Mouse (Mus musculus) limb, embryonic 12.5 days (tissue): ENCODE results near the gene Pip5k1a. TPM values are rescaled to one million over a fixed set of nuclear protein-coding genes. Genes with fewer than 3 reads are reported as not detected.

Source experiments
- ATAC-seq: fragments of 200-750 bp; cut with Nextera tagmentation; 2 replicates; pipeline ENCODE4 v1.8.0; 2017; ENCODE audit warnings: low read depth, moderate TSS enrichment; ENCODE audit not compliant: insufficient number of reproducible peaks, insufficient read depth, low FRiP score, low TSS enrichment
- H3K27ac ChIP-seq: fragments of 300-500 bp; sonication (generic); 2 replicates; pipeline ENCODE4 v1.5.1; 2016; ENCODE audit warnings: mild to moderate bottlenecking, moderate library complexity
- H3K27me3 ChIP-seq: fragments of 300-500 bp; sonication (generic); 2 replicates; pipeline ENCODE4 v1.6.1; 2016; ENCODE audit warnings: mild to moderate bottlenecking, moderate library complexity
- H3K36me3 ChIP-seq: fragments of 300-500 bp; sonication (generic); 2 replicates; pipeline ENCODE4 v1.6.1; 2016; ENCODE audit warnings: mild to moderate bottlenecking, moderate library complexity
- H3K4me1 ChIP-seq: fragments of 300-500 bp; sonication (generic); replicated peaks from 2 replicates; pipeline ENCODE4 v1.6.1; 2016
- H3K4me2 ChIP-seq: fragments of 300-500 bp; sonication (generic); 2 replicates; pipeline ENCODE4 v1.6.1; 2016; ENCODE audit warnings: mild to moderate bottlenecking, moderate library complexity
- H3K4me3 ChIP-seq: fragments of 300-500 bp; sonication (generic); replicated peaks from 2 replicates; pipeline ENCODE4 v1.5.1; 2016; ENCODE audit warnings: mild to moderate bottlenecking
- H3K9ac ChIP-seq: fragments of 300-500 bp; sonication (generic); replicated peaks from 2 replicates; pipeline ENCODE4 v1.6.1; 2016; ENCODE audit warnings: mild to moderate bottlenecking, moderate library complexity
- H3K9me3 ChIP-seq: fragments of 300-500 bp; sonication (generic); 2 replicates; pipeline ENCODE4 v1.6.1; 2016; ENCODE audit warnings: mild to moderate bottlenecking, moderate library complexity
- WGBS: fragments of 180-500 bp; shearing (Covaris S2); methylation state at CpG from one replicate; pipeline ENCODE4 v1.1.7; 2016; 5-methylcytosine and 5-hydroxymethylcytosine counted together
- polyA plus RNA-seq: library from polyadenylated mRNA; unstranded; fragments of >200 nt; fragmentation: Nextera tagmentation; extraction: Ambion mirVana; gene quantifications from 2 replicates; pipeline ENCODE4 v1.2.1, GENCODE M21; 2016

Pip5k1a gene
- polyA plus RNA-seq = 24.2 and 30.5 TPM in 2 replicates

DNA sequence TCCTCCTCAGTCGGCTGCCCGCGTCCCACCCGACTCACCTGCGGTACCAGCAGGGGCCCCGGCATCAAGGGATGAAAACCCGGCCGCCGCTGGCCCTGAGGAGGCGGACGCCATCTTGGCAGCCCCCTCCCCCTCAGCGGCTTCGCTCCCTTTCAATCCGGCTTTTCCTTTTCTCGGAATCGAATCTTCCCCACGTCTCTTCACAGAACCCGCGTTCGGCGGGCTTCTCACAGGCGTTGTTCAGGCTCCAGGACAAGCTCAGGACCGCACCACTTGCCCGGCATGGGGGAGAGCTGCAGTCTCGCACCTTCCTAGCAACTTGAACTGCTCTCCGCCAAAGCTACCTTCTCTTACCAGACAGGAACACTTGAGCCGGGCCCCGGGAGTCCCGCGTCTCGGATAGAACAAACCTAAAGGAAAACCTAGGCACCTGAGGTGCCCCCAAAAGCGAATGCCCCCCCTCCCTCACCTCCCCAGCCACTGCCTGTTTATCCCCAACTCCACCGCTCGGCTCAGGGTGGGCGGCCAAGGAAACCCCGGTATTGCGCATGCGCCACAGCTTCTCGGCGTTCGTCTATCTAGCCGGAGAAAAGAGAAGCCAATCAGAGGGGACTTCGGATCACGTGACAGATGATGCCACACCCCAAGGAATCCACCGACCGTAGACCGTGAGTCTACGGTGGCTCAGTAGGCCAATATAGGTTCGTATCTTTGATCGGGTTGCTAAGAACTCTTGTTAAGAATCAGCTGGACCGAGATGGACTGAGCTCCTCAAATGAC lies at the start of gene Pip5k1a:
Pip5k1a (minus strand) TSS at position 593 of the 780 bp plus-strand sequence.
- H3K36me3 ChIP-seq = peaks cover 9% of the 10 kb centered on the region; the same call in 1 of the 2 replicates
- under 1% methylated on average over 51 of the region's 51 CpGs for WGBS
- H3K4me3 ChIP-seq = peak within 1 kb of the TSS; percentile 98
- H3K4me2 ChIP-seq = peak within 1 kb of the TSS; percentile 80
- H3K27ac ChIP-seq = peak within 1 kb of the TSS; percentile 90
- peak; percentile 85 for ATAC-seq
- H3K9me3 ChIP-seq = no peaks in the 10 kb centered on the region
- H3K9ac ChIP-seq = peak within 1 kb of the TSS; percentile 95
- peaks cover 11% of the 10 kb centered on the region for H3K4me1 ChIP-seq
- H3K27me3 ChIP-seq = no peaks in the 10 kb centered on the region

DNA sequence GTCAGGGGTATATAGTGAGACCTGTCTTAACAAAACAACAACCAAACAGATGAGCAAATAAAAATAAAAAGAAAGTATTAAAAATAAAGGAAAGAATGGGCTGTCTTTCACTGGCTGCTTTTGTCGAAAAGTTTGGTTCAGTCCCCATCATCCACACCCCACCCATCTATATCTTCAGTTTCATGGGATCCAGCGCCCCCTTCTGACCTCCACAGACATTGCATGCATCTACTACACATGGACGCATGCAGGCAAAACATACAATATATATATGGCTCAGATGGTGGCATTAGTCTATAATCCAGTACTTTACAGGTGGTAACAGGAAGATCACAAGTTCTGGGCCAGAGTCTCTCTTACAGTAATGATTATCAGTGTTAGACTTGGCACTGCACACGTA lies 47.1 kb upstream of the Pip5k1a start:
- no peak overlapping the region for H3K4me3 ChIP-seq
- 50% methylated on average over 4 of the region's 4 CpGs for WGBS
- H3K4me1 ChIP-seq = no peaks in the 10 kb centered on the region
- no peak for ATAC-seq
- no peaks in the 10 kb centered on the region for H3K9me3 ChIP-seq
- H3K4me2 ChIP-seq = no peak overlapping the region
- no peak overlapping the region for H3K9ac ChIP-seq
- H3K27ac ChIP-seq = no peak overlapping the region
- H3K27me3 ChIP-seq = peaks cover under 1% of the 10 kb centered on the region; the same call in 1 of the 2 replicates
- H3K36me3 ChIP-seq = no peaks in the 10 kb centered on the region

DNA sequence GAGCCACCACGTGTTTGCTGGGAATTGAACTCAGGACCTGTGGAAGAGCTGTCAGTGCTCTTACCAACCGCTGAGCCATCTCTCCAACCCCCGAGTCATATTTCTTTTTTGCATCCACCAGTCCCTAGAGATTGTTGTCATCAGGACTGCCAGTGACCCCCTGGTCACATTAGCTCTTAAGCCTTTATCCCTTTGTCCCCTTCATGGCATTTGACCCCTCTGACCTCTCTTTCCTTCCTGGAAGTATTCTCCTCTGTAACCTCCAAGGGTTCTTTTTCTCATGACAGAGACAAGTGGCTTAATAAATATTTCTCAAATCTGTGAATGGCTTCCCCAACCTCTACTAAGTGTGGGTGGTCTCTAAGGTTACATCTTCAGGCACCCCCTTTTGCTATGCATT lies 41.2 kb upstream of the Pip5k1a start:
- Histone ChIP-seq H3K36me3 (no peaks in the 10 kb centered on the region), H3K4me1 (no peaks in the 10 kb centered on the region), H3K9ac (no peak overlapping the region), H3K4me2 (no peak overlapping the region), H3K27ac (no peak overlapping the region), H3K4me3 (no peak overlapping the region), H3K27me3 (no peaks in the 10 kb centered on the region), H3K9me3 (no peaks in the 10 kb centered on the region)
- no peak for ATAC-seq
- WGBS = 62% methylated on average over 3 of the region's 3 CpGs

DNA sequence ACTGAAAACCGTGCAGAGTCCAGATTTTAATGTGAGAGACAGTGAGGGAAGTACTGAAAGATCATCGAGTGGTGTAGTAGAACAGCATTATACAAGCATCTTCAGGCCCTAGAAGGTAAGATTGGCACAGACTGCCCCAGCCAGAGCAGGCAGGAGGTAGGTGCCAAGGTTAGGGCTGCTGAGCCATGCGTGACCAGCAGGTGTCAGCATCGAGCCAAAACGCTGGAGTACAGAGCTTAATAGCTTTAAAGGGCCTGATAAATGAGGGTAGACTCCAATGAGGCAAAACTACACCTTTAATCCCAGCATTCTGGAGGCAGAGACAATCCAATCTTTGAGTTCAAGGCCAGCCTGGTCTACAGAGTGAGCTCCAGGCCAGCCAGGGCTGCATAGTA lies 35.9 kb upstream of the Pip5k1a start:
- Histone ChIP-seq H3K27me3 (no peaks in the 10 kb centered on the region), H3K36me3 (peaks cover 28% of the 10 kb centered on the region), H3K4me1 (no peaks in the 10 kb centered on the region), H3K9me3 (no peaks in the 10 kb centered on the region), H3K9ac (no peak overlapping the region), H3K27ac (no peak overlapping the region), H3K4me2 (no peak overlapping the region), H3K4me3 (no peak overlapping the region)
- WGBS = 6% methylated on average over 5 of the region's 5 CpGs
- peak; percentile 67; the same call in 1 of the 2 replicates for ATAC-seq

DNA sequence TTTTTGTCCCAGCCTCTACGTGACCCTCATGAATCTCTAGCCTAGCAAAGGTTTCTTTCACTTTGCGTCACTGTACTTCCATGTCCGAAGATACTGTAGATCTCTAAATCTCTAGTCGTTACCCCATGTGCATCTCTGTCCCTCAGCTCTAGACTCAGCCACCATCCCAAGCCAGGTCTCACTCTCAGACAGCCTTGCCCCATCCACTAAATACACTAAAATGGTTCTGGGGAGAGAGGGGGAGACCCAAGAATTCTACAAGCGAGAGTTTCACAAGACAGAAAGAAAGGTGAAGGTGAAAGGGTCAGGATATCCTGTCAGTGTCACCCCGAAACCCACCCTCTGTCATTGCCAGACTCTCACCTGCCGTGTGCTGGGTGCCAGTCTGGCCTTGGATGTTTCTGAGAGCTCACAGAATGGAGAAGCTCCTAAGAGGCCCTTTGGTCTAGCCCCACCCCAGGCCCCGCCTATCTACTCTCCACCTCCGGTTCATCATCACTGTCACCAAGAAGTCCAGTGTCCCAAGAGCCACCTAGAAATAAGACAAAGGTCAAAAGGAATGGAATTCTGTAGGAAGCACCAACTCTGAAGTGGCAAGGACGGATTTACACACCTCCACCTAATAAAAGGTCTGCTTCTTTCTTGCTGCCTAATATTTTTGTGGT lies 35.4 kb upstream of the Pip5k1a start, which contains the start of gene Tnfaip8l2:
Tnfaip8l2 (minus strand) TSS at position 409 of the 665 bp plus-strand sequence.
- Histone ChIP-seq H3K27ac (no peak within 1 kb of the TSS), H3K4me1 (no peaks in the 10 kb centered on the region), H3K4me3 (no peak within 1 kb of the TSS), H3K4me2 (no peak within 1 kb of the TSS), H3K36me3 (peaks cover 28% of the 10 kb centered on the region), H3K9me3 (no peaks in the 10 kb centered on the region), H3K27me3 (no peaks in the 10 kb centered on the region), H3K9ac (no peak within 1 kb of the TSS)
- no peak for ATAC-seq
- 85% methylated on average over 10 of the region's 10 CpGs for WGBS

DNA sequence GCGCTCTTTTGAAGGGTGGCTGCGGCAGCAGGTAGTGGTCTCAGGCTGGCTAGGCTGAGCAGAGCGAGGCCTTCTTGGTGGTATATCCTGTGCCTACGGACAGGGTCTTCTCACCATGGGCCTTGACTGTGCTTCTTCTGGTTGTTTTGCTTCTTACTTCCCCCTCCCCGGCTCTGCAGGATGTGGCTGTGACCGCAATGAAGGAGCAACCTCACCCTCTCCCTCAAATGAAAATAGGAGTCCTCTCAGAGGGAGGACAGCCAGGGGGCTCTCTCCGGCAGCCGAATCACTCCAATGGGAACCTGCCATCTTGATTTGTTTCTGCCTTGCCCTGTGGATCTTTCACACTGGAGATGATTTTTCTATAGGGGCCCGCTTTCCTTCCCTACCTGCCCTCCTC lies 34.7 kb upstream of the Pip5k1a start:
- Histone ChIP-seq H3K27ac (no peak overlapping the region), H3K27me3 (no peaks in the 10 kb centered on the region), H3K4me1 (no peaks in the 10 kb centered on the region), H3K4me2 (no peak overlapping the region), H3K9ac (no peak overlapping the region), H3K36me3 (peaks cover 28% of the 10 kb centered on the region), H3K4me3 (no peak overlapping the region), H3K9me3 (no peaks in the 10 kb centered on the region)
- ATAC-seq = no peak
- WGBS = 90% methylated on average over 9 of the region's 9 CpGs

DNA sequence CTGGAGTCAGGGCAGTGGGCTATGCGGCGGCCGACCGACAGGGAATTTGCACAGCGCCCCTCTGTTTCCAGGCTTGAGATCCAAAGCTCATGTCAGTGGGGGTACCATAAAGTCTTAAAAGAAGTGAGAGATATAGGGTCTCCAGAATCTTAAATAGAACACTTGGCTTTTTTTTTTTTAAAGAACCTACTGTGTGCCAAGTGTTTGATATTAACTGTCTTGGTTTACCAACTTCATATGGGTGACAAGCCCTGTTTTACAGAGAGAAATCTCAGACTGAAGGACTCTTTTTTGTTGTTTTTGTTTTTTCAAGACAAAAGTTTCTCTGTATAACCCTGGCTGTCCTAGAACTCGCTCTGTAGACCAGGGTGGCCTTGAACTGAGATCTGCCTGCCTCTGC lies 34.1 kb upstream of the Pip5k1a start:
- no peak for ATAC-seq
- Histone ChIP-seq H3K4me2 (no peak overlapping the region), H3K9me3 (no peaks in the 10 kb centered on the region), H3K9ac (no peak overlapping the region), H3K27ac (no peak overlapping the region), H3K4me1 (peaks cover 1% of the 10 kb centered on the region; the same call in 1 of the 2 replicates), H3K36me3 (peaks cover 28% of the 10 kb centered on the region), H3K27me3 (no peaks in the 10 kb centered on the region), H3K4me3 (no peak overlapping the region)
- 91% methylated on average over 6 of the region's 6 CpGs for WGBS

DNA sequence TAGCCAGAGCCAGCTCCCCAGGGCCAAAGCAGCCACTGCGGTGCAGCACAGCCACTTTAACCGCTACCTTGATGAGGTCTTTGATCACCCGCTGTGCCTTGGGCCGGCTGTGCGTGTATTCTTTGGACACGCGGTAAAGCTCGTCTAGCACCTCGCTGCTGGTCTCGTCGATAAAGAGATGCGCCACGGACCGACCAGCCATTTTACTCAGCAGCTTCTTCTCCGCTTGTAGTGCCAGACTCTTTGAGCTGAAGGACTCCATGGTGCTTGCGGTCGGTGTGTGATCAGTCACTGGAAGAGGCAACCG lies 33.5 kb upstream of the Pip5k1a start:
- Histone ChIP-seq H3K4me2 (no peak overlapping the region), H3K36me3 (peaks cover 28% of the 10 kb centered on the region), H3K9ac (no peak overlapping the region), H3K4me1 (peaks cover 7% of the 10 kb centered on the region), H3K27ac (no peak overlapping the region), H3K4me3 (no peak overlapping the region), H3K9me3 (no peaks in the 10 kb centered on the region), H3K27me3 (no peaks in the 10 kb centered on the region)
- no peak for ATAC-seq
- WGBS = 54% methylated on average over 18 of the region's 18 CpGs

DNA sequence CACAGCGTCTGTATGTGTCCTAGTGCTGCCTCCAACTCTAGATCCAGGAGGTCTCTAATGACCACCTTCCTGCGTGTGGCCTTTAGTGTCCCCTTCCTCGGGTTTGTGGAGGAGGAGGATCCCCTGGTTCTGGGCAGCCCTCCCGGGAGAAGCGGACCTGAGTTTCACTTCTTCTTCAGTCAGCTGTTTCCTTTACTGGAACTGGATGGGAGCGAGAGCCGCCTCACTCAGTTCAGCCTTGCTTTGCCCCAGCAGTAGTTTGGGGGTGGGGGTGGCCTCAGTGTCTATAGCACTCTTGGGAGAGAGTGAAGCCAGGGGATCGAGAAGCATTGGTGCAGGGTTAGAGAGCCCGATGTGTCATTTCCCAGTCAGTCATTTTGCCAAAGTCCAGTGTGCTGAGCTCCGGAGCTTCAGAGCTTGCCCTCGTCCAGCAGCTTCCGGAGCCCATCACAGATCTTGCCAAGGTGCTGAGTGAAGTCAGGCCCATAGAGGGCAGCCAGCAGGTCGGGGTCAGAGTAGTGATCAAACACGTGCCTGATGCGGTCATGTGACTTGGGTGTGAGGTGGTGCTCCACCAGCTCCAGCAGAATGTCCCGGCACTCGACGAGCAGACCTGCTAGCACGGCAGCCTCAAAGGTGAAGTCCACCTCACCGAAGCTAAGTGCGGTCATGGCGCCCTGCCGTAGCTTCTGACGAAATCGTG lies 33.0 kb upstream of the Pip5k1a start:
- Histone ChIP-seq H3K9ac (no peak overlapping the region), H3K4me1 (peaks cover 11% of the 10 kb centered on the region), H3K27ac (no peak overlapping the region), H3K9me3 (no peaks in the 10 kb centered on the region), H3K36me3 (peaks cover 28% of the 10 kb centered on the region), H3K4me2 (no peak overlapping the region), H3K4me3 (no peak overlapping the region), H3K27me3 (no peaks in the 10 kb centered on the region)
- WGBS = 68% methylated on average over 25 of the region's 25 CpGs
- no peak for ATAC-seq

DNA sequence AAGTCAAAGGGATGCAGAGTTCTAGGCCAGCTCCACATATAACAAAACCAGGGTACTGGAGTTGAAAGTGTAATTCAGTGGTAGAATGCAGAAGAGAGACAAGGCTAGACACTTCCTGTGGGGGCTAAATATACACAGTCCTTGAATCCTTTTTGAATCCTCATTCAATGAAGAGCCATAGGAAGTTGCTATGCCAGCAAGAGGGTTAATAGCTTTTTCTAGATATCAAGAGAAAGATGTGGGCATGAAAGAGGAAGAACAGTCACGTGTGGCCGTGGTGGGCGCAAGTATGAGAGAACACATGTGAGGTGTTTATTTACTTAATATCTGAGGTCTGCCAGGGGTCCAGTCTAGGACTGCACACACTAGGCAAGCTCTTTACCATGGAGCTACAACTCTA lies 29.6 kb upstream of the Pip5k1a start:
- Histone ChIP-seq H3K4me1 (peaks cover 16% of the 10 kb centered on the region), H3K9ac (no peak overlapping the region), H3K27ac (no peak overlapping the region), H3K9me3 (0 out of 2 replicates have a peak, but pooled peaks cover 4% of the 10 kb centered on the region), H3K4me3 (no peak overlapping the region), H3K27me3 (no peaks in the 10 kb centered on the region), H3K36me3 (peaks cover 34% of the 10 kb centered on the region), H3K4me2 (peak overlapping the region; percentile 59; the same call in 1 of the 2 replicates)
- WGBS = 91% methylated on average over 3 of the region's 3 CpGs
- no peak for ATAC-seq

DNA sequence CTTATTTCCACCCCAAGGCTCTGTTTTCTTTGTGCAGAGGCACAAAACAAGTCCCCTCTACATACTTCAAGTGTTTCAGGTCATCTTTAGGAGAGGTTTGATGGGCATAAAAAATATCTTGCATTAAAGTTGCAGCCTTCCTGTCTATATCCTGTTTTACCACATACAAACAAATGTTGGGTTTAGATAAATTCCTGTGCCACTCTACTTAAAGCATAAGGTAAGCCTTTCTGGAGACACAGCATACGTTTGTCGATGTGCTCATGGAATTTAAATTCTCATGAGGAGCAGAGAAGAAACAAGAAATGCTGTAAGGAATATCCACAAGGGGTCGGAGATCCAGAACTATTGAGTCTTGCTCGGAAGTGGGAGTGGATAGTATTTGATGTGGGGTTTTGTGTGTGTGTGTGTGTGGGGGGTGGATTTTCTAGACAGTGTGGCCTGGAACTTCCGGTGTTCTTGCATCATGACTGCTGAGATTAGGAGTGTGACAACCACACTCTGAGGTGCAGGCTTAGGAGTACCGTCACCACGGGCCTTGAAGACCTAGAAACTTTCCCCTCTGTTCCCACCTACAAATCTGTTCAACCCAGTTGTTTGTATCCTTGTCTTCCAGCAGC lies 28.8 kb upstream of the Pip5k1a start:
- 0 out of 2 replicates have a peak, but pooled peaks cover 4% of the 10 kb centered on the region for H3K9me3 ChIP-seq
- peaks cover 16% of the 10 kb centered on the region for H3K4me1 ChIP-seq
- no peak for ATAC-seq
- no peak overlapping the region for H3K27ac ChIP-seq
- WGBS = 86% methylated on average over 7 of the region's 7 CpGs
- no peaks in the 10 kb centered on the region for H3K27me3 ChIP-seq
- H3K4me2 ChIP-seq = peak overlapping the region; percentile 59
- no peak overlapping the region for H3K9ac ChIP-seq
- peaks cover 31% of the 10 kb centered on the region for H3K36me3 ChIP-seq
- peak overlapping the region; percentile 35; the same call in 1 of the 2 replicates for H3K4me3 ChIP-seq
